Mouse (Mus musculus): ENCODE results near the gene Rnf41.

- no peak for TF ChIP-seq CTCF (IDR thresholded peaks at IDR 0.05; ENCODE audit: control insufficient read depth, insufficient read depth, insufficient replicate concordance, low read depth, low read length)
- no peak for TF ChIP-seq POLR2A (IDR thresholded peaks at IDR 0.05; ENCODE audit: control insufficient read depth, low read depth, low read length)
Measured at GRCm38 (mm10) chr10:128388941-128389340, 22.5 kb upstream of the Rnf41 start.

Measured in testis, adult 2 months (tissue).